Mouse (Mus musculus): ENCODE results near the gene Rbfox3. TPM values are rescaled to one million over a fixed set of nuclear protein-coding genes. Genes with fewer than 3 reads are reported as not detected.
A peak's percentile ranks its signal among the peaks of the same experiment; 100 is the strongest.

Gene Rbfox3
- total RNA-seq, 2 experiments from 2014 or later = 6.6 to 8.2 TPM

DNA sequence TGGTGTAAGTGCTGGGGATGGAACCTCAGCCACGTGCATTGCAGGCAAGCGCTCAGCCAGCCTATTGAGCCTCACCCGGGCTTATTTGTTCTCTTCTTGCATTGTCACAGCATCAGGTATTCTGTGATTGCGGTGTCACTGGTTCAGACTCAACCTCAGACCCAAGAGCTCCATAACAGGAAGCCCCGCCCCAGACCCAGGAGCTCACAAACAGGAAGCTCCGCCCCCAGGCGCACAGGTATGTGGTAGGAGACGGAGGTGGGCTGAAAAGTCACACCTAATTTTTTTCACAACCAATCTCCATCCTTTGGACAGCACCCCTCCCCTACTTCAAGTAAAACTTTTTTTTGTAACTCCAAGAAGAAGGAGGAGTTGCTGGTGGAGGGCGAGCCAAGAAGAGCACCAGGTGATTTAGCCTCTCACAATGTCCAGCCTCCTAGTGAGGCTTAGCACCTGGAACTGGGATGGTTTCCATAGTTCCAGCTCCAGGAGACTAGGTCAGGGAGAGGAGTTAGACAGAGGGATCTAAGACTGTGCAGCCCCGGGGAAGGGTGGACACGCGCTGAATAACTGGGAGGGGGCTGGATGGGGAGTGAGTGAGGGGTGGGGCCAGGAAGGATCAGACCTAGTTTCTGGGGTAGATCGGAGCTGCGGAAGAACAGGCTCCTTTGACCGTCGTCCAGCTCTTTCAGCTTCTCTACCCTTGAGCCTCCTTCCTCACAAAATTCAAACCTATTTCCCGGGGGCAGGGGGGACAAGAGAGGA is 302.0 kb downstream of the Rbfox3 start:
- no peak for DNase-seq (ENCODE audit: low spot score in 2 of 2)

DNA sequence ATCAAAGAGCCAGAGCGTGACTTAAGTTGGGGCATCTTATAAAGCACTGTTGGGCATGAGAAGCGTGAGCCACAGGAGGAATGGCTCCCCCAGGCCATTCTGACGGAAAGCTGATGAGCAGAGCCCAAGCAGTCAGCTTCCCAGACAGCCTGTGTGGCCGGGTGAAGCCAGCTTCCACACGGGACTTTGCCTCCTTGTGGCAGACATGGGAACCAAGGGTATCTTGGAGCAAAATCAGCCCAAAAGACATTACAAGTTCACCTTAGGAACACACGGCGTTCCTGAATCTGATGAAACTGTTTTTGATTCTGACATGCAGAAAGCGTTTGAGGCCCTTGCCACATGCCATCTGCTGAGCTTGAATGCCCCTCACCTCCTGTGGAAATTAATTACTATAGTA is 303.5 kb downstream of the Rbfox3 start:
- no peak for DNase-seq (ENCODE audit: low spot score in 2 of 2)

DNA sequence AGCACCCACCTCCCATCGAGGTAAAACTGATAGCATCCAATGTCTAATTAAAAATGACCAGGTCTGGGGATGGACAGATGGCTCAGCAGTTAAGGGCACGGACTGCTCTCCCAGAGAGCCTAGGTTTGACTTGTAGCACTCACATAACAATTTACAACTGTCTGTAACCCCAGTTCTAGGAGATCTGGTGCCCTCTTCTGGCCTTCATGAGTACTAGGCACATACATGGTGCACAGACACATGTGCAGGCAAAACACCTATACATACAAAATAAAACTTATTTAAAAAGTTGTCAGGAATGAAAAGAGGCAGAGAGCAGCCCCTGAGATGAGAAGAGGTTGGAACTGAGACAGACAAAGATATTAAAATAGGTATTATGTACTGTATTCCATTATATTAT is 305.8 kb downstream of the Rbfox3 start:
- no peak for DNase-seq (ENCODE audit: low spot score in 2 of 2)

DNA sequence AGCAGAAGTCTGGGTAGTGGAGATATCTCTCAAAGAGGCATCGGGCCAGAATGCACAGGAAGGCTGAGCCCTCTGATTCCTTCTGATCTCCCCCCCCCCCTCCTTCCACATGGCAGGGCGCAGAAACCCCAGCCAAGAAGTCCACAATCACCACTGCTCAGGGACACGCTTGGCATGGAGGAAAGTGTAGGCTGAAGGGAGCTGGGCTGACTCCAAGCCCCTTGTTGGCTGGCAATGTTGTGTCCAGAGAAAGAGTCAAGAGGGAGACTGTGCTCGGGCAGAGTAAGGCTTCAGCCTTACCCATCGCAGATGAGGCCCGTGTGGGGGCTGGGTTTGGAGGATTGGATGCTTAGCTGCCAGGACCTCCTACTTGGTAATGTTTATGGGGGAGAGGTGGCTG is 307.2 kb downstream of the Rbfox3 start:
- no peak for DNase-seq (ENCODE audit: low spot score in 2 of 2)

DNA sequence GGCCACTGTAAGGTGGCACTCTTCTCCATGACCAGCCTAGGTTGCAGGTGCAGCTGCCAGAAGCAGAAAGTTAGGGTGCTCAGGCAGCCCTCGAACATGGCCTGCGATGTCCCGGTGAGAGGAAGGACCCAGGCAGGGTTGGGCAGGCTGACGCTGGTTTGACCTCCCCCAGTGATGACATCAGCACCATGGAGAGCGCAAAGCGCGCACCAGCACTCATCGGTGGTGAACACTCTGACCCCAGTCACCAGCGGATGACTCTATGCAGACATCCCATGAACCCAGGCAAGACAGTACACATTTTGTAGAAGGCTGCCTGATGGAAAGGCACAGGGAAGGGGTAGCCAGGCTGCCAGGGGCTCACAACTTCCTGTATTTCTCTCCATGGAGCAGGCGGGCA is 308.3 kb downstream of the Rbfox3 start:
- DNase-seq (ENCODE audit: low spot score in 2 of 2) = peak in 1 of 2 experiments; percentile 11

DNA sequence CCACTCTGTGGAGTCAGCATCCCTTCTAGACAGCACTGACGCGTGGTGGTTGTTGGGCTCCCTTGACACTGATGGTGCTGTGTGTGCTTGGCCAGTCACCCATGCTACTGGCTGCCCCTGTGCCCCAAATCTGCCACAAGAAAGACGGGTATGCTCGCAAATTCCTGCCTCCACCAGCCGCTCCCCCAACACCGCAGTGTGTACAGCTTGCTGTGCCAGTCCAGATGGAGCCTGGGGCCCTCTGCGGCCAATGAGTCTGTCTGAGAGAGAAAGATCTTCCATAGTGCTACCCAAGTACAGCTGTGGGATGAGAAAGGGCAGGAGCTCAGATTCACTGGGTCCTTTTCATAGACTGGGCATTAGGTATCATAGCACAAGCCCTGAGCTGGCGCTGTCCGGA is 309.9 kb downstream of the Rbfox3 start:
- DNase-seq (ENCODE audit: low spot score in 2 of 2) = no peak

DNA sequence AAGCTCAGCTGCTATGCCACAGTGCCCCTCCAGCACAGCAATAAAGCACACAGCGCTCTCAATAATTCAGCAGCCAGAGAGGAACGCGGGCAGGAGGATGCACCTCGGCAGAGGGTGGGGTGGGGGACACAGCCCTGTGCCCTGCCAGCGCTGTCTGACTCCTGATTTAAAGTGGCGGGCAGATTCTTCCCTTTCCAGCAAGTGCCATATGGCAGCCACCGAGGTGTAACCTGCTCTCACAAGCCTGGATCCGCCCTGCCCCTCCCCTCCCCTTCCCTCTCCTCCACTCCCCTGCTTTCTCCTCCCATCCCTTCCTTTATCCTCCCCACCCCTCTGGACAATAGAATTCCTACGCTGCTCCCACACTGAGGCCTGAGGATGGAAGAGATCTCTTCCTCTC is 311.2 kb downstream of the Rbfox3 start:
- DNase-seq (ENCODE audit: low spot score in 2 of 2) = no peak

DNA sequence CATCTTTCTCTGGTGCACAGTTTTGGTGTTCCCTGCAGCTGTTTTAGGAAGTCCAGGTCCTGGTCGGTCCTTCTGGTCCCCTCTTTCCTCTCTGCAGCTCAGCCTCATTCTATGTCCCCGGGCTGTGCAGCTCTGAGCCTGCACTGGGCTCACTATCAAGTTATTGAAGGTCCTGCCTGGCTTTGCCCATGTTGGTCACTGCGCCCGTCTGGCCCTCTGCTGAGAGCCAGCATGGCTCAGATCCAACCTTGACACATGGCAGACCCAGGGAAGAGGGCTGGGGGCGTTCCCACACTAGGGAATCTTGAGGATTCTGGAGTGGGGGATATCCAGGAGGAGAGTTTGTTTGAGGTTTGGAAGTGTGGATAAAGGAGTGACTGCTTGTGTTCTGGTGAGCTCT is 312.7 kb downstream of the Rbfox3 start:
- DNase-seq (ENCODE audit: low spot score in 2 of 2) = no peak

DNA sequence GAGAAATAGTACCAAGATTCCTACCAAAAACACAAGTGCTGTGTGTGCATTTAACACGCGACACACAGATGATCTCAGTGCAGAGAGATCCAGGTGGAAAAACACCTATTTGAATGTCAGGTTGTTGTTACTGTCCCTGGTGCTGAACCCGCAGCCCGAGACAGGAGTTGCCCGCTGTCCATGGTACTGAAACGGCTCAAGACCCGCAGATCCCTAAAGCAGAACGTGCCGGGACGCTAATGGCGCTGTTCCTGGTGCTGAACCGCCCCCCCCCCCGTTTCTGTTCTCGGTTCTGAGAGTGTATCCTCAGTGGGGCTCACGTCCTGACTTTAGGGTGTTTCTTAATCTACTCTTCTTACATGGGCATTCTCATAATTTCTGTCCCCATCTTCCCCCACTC is 326.6 kb downstream of the Rbfox3 start:
- peak; percentile 54 to 66 for DNase-seq (ENCODE audit: low spot score in 2 of 2)

DNA sequence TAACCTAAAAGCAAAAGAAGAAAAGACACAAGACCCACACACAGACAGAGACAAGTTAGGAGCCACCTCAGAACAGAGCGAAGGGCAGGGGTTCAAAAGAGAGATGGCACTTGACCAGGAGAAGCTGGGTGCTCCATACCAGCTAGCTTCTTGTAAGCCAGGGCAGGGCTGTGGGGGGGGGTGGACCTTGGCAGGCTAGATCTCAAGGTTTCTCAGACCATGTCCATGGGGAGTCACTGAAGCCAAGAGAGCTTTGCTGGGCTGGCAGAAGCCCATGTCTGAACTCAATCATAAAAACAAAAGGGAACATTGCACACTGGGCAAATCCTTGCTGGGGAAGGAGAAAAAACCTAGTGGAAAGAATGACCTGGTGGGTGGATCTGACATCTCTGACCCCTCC is 327.4 kb downstream of the Rbfox3 start:
- DNase-seq (ENCODE audit: low spot score in 2 of 2) = no peak

DNA sequence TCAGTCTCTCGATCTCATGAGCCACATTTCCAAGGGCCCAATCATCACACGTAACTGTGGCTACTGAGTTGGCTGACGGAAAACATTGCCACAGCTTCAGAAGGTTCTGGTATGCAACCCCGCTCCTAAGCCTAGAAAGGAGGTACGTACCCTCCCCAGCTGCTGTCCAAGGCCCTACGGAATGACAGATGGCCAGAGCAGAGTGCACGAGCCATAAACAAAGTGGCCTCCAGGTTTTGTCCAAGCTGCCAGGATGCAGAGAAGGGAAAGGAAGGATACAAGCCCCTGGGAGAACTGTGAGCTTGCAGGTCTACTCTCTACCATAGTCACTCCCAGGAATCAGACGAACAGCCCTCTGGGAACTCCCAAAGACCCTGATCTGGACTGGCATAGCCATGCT is 327.8 kb downstream of the Rbfox3 start:
- DNase-seq (ENCODE audit: low spot score in 2 of 2) = no peak

DNA sequence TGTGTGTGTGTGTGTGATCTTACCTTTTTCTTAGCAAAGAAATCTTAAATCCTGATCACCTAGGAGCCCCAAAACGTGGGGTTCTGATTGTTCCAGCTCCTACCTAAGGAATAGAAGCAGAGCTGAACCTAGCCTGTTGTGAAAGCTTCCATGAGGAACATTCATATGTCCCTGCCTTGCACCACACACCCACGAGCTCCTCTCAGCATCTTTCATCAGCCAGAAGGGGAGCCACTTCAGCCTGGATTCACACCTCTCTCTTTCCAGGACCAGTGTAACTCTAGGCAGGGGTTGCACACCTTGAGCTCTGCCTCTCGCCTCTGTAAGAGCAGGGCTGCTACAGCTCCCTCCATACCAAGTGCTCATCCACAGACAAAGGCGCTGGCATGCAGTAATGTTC is 330.4 kb downstream of the Rbfox3 start:
- no peak for DNase-seq (ENCODE audit: low spot score in 2 of 2)

DNA sequence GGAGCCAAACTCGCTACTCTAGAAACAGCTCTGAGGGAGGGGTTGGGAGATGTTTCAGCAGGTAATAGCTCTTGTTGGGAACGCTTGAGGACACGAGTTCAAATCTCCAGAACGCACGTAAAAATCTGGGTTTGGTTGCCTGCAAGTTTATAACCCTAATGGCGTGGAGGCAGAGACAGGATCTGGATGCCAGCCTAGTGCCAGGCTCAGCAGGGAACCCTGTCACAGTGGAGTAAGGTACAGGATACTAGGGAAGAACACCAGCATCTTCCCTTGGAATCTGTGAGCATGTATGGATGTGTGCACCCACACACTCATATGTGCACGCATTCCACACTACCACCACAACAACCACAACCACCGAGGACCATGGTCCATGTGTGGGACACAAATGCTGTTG is 331.8 kb downstream of the Rbfox3 start:
- no peak for DNase-seq (ENCODE audit: low spot score in 2 of 2)

DNA sequence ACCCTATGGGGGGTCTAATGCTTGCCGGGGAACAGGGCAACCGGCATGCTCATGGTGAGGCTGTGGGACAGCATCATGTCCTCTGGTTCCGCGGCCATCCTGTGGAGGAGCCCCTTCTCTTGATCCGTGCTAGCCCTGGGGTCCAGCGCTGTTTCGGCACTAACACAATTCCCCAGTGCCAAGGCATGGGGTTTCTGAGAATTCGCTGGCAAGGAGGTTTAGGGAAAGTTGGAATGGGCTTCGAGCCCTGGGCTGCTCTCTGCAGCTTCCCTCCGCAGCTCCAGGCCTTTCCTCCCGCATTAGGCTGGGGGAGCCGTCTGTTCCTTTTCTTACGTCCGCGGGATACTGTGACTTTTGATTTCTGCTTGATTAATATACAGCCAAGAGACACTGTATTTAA is 334.1 kb downstream of the Rbfox3 start:
- DNase-seq (ENCODE audit: low spot score in 2 of 2) = no peak

DNA sequence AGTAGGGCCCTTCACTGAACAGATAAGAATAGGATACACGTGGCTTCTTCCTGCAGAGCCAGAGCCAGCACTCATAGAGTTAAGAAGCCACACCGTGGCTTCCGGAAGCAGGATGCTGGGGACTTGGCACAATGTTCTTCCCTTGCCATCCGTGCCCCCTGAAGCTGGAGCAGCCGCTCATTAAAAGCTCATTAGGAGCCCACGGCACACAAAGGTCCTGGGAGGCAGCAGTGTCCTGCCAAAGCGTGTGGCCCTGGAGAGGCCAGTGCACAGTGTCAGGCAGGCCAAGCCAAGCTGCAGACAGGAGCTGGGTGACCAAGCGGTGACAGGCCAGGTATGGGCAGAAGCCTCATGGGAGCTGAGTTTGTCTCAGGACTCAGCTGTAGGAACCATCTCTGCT is 334.8 kb downstream of the Rbfox3 start:
- no peak for DNase-seq (ENCODE audit: low spot score in 2 of 2)

DNA sequence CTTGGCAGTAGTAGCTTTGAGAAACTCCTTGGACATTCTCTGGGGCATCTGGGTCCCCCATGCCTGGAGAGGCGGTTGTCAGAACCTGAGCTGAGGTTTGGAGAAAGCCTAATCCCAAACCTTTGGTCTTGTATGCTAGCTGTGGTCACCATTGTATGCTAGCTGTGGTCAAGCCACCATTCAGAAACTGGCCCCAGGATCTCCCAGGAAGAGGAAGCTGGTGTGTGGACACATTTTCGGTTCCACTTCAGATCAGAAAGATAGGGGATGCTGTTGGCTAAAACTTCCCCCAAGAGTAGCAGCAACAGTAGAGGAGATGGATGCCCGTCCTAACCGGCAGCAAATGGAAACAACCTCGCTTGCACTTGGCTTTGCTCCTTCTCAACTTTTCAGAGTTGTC is 337.0 kb downstream of the Rbfox3 start:
- DNase-seq (ENCODE audit: low spot score in 2 of 2) = no peak

DNA sequence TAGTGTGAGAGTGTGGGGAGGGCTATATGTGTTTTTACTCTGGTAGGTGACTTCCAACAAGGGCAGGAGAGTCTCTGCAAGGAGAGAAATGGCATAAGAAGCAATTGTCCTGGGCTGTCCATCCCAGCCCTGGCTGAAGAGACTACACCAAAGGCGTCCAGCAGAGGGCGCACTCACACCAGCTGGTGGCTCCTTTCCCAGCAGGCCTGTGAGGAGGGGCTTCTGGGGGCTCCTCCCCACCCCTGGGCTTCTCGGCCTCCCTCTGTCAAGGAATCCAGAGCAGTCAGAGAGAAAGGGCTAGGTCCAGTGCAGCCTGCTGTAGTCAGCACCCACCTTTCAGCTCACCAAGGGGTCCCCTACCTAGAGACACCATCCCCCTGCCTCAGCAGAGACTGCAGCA is 337.8 kb downstream of the Rbfox3 start:
- DNase-seq (ENCODE audit: low spot score in 2 of 2) = peak in 1 of 2 experiments; percentile 25

DNA sequence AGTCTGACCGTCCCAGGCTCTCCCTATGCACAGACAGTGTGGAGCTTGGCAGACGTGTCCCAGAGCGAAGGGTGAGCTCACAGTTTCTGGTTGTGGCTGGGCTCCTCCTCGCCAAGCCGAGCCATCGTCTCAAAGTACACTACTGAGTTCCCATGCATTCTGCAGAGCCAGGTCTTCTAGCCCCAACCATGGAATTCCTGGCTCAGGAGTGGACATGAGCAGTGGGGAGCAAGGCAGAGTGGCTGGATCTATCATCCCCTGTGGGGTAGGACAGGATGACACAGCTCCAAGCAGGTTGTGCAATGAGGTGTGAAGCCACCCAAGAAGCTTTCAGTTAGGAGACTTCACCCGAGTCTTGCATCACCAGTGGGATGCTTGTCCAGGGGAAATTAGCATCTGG is 338.4 kb downstream of the Rbfox3 start:
- DNase-seq (ENCODE audit: low spot score in 2 of 2) = no peak

DNA sequence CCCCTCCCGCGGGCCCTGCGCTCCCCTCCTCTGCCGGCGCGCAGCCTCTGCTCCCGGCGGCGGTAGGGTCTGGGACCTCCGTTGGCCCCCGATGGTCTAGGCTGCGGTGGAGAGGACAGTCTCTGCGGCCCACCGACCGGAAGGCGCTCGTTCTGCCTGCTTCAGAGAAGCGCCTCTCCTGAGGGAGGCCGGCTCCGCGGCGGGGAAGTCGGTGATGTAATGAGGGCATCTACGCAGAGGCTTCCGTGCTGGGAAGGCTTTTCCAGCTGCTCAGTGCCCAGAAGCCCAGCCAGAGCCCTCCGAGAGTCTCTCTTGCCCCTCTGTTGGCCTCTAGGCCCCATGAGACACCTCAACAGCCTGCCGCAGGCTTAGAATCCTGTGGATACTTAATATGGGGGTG is 341.2 kb downstream of the Rbfox3 start:
- no peak for DNase-seq (ENCODE audit: low spot score in 2 of 2)

DNA sequence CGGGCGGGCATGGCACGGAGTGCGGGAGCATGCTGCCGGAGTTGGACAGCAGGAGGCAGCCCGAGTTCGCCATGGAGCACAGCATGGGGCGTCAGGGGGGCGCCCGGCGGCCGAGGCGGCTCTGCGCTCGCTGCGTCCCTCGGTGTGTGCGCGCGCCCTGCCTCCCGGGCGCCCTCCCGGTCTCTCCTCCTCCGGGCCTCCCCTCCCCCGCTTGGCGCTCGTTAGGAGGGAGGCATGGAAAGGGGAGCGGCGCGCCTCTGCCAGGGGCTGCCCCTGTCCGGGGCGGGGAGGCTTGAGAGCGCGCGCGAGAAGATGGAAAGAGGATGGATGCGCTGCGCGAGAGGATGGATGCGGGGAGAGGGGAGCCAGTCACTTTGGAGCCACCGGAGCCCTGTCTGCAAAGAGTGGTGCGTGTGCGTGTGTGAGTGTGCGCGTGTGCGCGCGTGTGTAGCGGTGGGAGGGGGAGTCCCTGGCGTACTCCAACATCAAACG is 341.8 kb downstream of the Rbfox3 start:
- no peak for DNase-seq (ENCODE audit: low spot score in 2 of 2)

DNA sequence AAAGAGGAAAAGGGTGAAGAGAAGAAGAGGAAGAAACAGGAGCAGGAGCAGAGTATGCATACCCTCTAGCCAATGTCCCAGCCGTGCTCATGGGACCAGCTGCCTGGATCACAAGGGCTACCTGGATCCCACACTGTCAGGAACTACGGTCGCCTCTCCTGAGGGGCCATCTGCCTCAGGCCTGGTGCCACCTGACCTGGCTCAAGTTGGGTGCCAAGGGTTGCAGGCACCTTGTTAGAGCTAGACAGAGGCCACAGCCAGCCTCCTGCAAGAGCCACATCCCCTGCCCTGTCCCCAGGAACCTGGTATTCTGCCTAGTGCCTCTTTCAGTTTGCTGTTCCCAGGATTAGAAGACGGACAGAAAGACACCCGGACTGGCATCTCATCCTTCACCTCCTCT is 347.5 kb downstream of the Rbfox3 start:
- DNase-seq (ENCODE audit: low spot score in 2 of 2) = no peak

DNA sequence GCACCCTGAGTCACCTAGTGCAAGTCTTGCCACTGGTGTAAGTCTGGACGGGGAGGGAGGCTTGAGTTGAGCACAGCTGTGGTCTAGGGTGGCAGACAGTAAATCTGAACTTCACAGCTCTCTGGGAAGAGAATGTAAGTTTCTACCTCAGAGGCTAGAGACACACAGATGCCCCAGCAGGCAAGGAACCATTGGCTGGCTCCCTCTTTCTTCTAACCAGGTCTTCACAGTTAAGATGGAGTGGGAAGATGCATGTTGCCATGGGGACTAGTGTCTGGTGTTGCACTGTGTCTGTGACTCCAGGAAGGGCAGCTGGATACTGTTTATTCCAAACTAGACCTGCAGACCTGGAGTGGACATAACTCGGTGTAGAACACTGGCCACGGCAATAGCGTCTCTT is 348.6 kb downstream of the Rbfox3 start:
- DNase-seq (ENCODE audit: low spot score in 2 of 2) = no peak

DNA sequence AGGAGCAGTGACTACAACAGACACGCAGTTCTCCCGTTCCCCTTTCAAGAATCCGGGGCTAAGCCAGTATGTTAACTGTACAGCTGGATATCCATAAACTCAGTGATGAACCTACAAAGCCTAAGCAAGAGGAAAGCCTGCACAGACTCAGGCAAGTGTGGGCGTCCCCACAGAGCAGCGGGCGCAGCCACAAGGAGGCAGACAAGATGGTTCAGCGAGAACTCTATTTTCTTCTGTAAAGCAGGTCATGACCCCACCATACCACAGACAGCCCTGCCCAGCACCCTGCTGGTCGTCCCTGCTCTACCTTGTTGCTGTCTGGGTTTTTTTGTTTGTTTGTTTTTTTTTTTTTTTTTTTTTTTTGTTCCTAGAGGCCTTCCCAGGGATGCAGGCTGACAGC is 353.2 kb downstream of the Rbfox3 start:
- DNase-seq (ENCODE audit: low spot score in 2 of 2) = no peak

DNA sequence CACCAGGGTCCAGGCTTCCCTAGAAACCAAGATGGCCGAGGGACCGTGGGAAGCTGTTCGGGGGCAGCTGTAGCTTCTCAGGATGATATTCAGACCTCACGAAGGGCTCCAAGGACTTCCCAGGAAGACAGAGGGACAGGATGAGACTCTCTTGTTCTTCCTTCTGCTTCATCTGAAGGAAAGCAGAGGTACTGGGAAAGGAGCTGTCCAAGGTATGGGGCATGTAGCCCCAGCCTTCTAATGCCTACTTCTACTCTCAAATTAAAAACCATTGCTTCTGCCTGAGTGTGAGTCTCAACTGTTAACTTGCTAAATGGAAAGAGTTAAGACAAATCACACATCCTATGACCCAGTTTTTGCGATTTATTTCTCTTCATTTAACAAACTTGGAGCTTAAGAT is 355.8 kb downstream of the Rbfox3 start:
- no peak for DNase-seq (ENCODE audit: low spot score in 2 of 2)

Measured in adrenal gland, postnatal 4 days (tissue).